Mouse (Mus musculus) heart, postnatal 36 days (tissue): ENCODE data around the gene Hmgb2. TPM values are rescaled to one million over a fixed set of nuclear protein-coding genes. Genes with fewer than 3 reads are reported as not detected.
"Not testable (repeated sequence)": the region's sequence is repeated elsewhere in the genome, so short reads cannot be mapped to it uniquely, and the experiment has no call there.

Experiments used
- DNase-seq, 2 experiments: peaks; one replicate each; pipeline ENCODE4 v3.0.0; 2021 to 2022
- intact Hi-C: fragments of 180-260 bp; cut with DNase I; formaldehyde crosslinking; loops from one replicate; pipeline ENCODE4 v1.15.1; 2025
- total RNA-seq, 2 experiments: library from RNA; stranded (reverse); gene quantifications; 2 replicates each; pipeline ENCODE4 v1.2.3; 2021

Gene Hmgb2
- total RNA-seq: 10 to 100 TPM; 13.2 to 22.2 TPM

GRCm38 (mm10) chr8:57511316-57512118 is at the start of gene Hmgb2:
TSS of gene Hmgb2 (plus strand) at chr8:57511907.
- intact Hi-C loops: loop anchor here (2.0 to 5.0 kb wide), 3 partner anchors 17 to 154 kb away; no protein-coding TSS in a partner anchor
- peak; percentile 98 to 99 for DNase-seq

DNA sequence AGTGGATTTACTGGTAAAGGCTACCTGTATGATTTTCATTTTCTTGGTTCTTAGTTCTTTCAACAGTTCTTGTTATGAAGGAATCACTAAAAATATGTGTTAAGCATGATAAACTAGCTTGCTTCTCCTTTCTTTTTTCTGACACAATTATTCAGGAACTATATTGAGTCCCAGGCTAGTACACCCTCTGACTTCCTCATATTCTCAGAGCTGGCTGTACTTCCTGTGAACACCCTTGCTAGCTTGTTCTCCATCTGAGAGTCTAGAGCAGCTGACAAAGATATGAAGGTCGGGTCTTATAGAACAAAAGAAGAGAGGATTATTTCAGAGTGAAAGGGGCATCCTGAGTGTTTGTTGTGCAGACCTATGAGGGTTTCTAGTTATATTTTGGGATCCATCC is 48.9 kb upstream of the Hmgb2 start:
- DNase-seq: no peak
- intact Hi-C loops: no loop called here

DNA sequence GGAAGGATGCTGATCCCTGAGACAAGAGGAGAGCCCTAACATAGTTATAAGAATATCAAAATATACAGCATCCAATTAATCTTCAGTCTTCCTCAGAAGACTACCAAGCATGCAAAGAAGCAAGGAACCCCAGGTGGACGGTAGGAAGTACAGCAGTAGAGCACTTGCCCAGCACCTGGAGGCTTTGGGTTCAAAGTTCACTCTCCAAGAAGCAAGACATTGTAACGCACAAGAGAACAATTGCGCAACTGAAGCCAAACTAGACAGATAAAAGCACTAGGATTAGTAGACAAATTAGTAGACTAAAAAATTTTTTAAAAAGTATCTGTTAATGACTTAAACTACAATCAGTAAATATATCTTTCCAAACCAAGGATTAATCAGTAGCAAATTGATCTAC is 48.0 kb upstream of the Hmgb2 start:
- no peak for DNase-seq
- intact Hi-C loops: no loop called here

DNA sequence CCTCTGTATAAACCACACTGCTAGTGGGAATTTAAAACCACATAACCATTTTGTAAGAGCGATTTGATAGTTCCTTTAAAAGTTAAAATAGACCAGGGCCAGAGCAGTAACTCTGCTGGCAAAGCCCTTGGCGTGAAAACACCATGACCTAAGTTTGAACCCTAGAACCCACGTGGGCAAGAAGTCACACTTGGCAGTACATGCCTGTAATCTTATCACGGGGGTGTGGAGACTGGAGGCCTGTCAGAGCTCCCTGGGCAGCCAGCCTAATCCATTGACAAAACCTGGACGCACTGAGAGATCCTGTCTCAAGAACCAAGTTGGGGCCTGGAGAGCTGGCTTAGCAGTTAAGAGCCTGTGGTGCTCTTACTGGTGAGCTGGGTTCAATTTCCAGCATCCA is 43.1 kb upstream of the Hmgb2 start:
- intact Hi-C loops: loop anchor here (5.0 kb wide), 1 partner anchor 36 kb away; no protein-coding TSS in a partner anchor
- peak; percentile 77 to 81 for DNase-seq

DNA sequence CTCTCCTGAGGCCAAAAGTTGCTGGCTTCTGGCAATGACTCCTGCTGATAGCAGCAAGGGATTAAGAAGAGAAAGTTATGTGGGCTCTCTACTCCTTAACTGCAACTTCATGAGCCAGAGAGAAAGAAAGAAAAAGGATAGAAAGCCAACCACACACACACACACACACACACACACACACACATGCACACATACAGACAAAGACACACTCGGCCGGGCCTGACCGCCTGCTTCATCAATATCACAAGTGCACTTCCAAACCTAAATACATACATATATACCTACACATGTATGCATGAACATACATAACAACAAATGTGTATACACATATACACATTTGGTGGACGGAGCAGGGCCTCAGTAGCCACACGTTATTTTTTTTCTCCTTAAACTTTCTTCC is 40.8 kb upstream of the Hmgb2 start:
- intact Hi-C loops: no loop called here
- no peak for DNase-seq

GRCm38 (mm10) chr8:57473751-57474150 is 38.0 kb upstream of the Hmgb2 start:
- intact Hi-C loops: no loop called here

DNA sequence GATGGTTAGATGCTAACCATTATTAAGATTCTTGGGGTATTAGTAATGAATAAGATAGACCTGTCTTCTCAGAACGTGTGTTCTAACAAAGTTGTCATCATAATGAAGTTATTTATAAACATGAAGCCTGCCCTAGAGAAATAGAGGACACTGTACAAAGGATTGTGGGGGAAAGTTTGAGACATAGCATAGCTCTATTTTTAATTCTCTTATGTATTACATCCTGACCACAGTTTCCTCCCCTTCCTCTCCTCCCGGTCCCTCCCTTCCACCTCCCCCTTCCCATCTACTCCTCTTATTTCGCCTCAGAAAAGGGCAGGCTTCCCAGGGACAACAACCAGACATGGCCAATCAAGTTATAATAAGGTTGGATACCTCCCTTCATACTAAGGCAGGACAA is 33.3 kb upstream of the Hmgb2 start:
- intact Hi-C loops: no loop called here
- no peak for DNase-seq

More at GRCm38 (mm10) chr8:57473751-57474150, 38.0 kb upstream of the Hmgb2 start:
- no peak for DNase-seq

DNA sequence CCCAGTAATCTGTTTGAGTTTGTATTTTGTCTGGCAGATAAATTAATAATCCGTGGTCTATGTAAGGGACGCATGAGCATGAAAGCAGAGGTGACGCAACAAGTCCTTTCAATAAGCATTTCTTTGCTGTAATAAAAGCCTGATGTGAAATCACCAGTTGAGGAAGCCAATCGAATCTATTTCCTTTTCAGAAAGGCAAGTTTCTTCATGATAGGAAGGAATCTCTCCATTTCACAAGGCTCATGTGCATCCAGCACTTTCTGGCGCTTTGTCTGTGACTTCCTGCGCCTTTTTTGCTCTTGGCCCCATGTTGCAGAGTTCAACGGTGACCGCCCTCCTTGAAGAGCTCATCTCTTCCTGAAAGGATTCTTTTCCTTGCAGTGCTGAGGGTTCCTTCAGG is 32.0 kb upstream of the Hmgb2 start:
- intact Hi-C loops: no loop called here
- no peak for DNase-seq

DNA sequence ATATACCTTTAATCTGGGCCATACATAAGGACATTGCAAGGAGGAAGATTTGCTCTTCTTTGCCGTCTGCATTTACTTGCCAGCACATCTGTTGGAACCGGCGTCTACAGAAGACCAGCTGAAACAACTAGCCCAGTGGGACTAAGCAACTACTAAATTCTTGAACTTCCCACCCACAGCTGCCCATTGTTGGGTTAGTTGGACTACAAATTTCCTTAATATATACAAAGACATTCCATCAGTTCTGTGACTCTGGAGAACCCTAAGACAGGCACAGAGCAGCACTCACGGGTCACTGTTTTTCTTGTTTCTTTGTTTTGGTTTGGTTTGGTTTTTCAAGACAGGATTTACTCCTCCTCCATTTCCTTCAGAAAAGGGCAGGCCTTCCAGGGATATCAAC is 31.1 kb upstream of the Hmgb2 start:
- DNase-seq: no peak
- intact Hi-C loops: no loop called here

DNA sequence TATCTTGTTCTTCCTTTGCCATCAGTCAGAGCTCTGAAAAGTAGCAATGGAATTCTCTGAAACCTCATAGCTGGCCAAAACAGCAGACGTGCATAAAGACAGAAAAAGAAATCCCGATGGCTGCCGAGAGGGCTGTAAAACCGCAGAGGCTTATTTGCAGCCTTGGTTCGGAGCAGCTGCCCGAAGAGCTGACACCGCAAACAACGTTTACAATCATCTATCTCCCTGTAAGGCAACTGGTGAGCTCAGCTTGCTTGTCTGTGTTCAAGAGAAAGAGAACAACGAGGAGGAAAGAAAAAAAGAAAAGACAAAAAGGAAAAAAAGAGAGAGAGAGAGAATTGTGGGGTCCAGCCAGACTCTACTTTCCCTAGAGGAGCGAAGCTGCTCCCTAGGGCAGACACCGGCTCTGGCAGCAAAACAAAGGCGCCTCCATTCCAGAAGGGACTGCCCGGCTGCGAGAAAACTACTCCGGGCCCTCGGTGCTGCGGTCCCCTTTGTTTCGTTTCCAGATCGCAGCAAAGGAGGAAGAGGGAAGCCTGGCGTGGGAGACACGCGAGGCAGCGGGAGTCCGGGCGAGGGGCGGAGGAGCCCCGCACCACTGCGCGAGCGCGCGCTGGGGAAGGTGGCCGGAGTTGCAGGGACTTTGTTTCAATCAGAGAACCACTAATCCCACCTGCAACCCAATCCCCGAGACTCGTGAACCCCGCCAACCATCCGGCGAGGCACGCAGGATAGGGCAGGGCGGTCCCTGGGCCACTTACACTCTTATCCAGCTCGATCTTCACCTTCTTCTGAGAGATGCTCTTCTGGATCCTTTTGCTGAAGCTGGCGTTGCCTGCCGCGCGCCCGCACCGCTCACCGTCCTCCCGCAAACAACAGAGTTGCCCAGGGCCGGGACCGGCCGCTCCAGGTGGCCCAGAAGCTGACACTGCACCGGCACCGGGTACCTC is 24.9 kb upstream of the Hmgb2 start:
- peak; percentile 58 to 67 for DNase-seq
- intact Hi-C loops: loop anchor here (2.0 to 5.0 kb wide), 3 partner anchors 22 to 934 kb away; partner anchors contain the start of genes Cep44, Fbxo8 and Hand2

GRCm38 (mm10) chr8:57487441-57488155 is 24.1 kb upstream of the Hmgb2 start, which contains the start of gene Sap30:
TSS of gene Sap30 (minus strand) at chr8:57487860.
- intact Hi-C loops: loop anchor here (1.0 to 5.0 kb wide), 5 partner anchors 21 to 935 kb away; partner anchors contain the start of genes Cep44, Fbxo8 and Hand2
- peak; percentile 98 to 99 for DNase-seq

- intact Hi-C loops: loop anchor here (1.0 to 5.0 kb wide), 4 partner anchors 41 to 936 kb away; partner anchors contain the start of genes Cep44, Fbxo8 and Hand2
- DNase-seq: peak; percentile 56 to 69
Observed at GRCm38 (mm10) chr8:57488312-57488765, 23.4 kb upstream of the Hmgb2 start.

DNA sequence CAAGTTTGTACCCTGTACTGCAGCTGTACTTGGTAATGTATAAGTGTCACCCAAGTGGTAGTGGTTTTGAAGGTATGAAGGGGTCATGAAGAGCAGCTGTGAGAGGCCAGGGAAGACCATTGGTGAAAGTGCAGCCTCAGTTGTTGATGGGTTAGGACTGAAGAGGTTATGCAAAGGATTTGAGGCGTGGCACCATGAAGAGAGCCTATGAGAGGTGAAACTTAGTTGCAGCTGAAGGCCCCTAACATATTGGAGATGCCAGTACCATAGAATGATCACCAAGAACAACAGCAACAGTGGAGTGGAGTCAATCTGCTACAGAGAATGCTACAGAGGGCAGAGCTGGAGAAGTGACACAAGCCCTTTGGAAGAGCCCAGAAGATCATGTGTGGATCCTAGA is 22.3 kb upstream of the Hmgb2 start:
- no peak for DNase-seq
- intact Hi-C loops: loop anchor here (2.0 to 5.0 kb wide), 3 partner anchors 61 to 937 kb away; partner anchors contain the start of genes Cep44, Fbxo8 and Hand2

- no peak for DNase-seq
- intact Hi-C loops: loop anchor here (2.0 to 5.0 kb wide), 3 partner anchors 61 to 938 kb away; partner anchors contain the start of genes Cep44, Fbxo8 and Hand2
Observed at GRCm38 (mm10) chr8:57489896-57490295, 21.8 kb upstream of the Hmgb2 start.

DNA sequence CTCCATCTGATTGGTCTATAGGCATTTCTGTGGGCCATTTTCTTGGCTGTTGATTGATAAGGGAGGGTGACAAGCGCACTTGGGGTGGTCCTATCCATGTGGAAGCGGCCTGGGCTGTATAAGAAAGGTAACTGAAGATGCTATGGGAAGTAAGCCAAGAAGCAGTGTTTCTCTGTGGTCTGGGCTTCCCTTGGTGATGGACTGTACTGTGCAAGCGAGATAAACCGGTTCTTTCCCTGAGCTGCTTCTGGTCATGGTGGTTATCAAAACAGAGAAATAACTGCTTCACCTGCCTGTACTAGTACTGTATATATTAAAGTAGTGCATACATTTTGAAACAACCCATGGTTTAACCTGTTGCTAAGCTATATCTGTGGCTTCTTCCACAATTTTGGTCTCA is 19.8 kb upstream of the Hmgb2 start:
- no peak for DNase-seq
- intact Hi-C loops: no loop called here

- intact Hi-C loops: no loop called here
- DNase-seq: no peak
Observed at GRCm38 (mm10) chr8:57498494-57498846, 13.2 kb upstream of the Hmgb2 start.

- DNase-seq: peak; percentile 60 to 66
- intact Hi-C loops: no loop called here
Observed at GRCm38 (mm10) chr8:57498847-57499511, 12.7 kb upstream of the Hmgb2 start.

GRCm38 (mm10) chr8:57503641-57504040 is 8.1 kb upstream of the Hmgb2 start:
- intact Hi-C loops: no loop called here
- peak; percentile 62 to 78 for DNase-seq

GRCm38 (mm10) chr8:57505500-57505899 is 6.2 kb upstream of the Hmgb2 start:
- DNase-seq, intact Hi-C loops: not testable (repeated sequence)
